Mouse (Mus musculus) small intestine, adult 2 months (tissue): ENCODE measurements at regions not wholly inside any gene's neighbourhood (a gene's known extent, or its start where the extent isn't known, plus 50 kb on each side); places are given as distances from the start of the nearest gene placed in this dataset.

ENCODE experiments used
- CTCF ChIP-seq: fragments of 200-500 bp; IDR thresholded peaks from 2 replicates; pipeline ENCODE4 v1.5.1; 2012; ENCODE audit warnings: low read depth, mild to moderate bottlenecking, control low read depth, inconsistent platforms, low read length, moderate library complexity, mixed read lengths; ENCODE audit not compliant: insufficient replicate concordance, insufficient read length; ENCODE audit errors: extremely low read depth
- POLR2A ChIP-seq: fragments of 200-500 bp; IDR thresholded peaks from 2 replicates; pipeline ENCODE4 v1.6.1; 2012; ENCODE audit warnings: low read depth, mild to moderate bottlenecking, control low read depth, inconsistent platforms, low read length, moderate library complexity

DNA sequence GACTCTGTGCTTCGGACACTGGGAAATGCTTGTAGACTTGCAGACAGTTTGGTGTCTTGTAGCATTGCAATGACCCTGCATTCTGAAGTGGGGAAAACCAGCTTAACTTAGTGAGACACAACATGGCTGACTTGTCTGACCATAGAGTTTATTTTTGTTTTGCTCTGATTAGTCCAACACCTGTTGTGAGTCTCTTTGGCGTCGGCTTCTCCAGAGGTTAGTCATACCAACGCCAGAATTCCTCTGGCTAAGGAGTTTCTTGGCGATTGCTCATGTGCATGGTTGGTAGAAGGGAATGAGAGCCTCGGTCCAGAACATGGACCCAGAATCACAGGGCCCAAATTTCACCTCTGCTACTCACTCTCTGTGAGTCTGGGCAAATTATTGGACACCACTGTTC, 82.9 kb upstream of the Armc2 start:
- TF ChIP-seq CTCF (no peak), POLR2A (no peak)
